Mouse (Mus musculus): Measurements from ENCODE around the gene 2610507B11Rik. TPM values are rescaled to one million over a fixed set of nuclear protein-coding genes. Genes with fewer than 3 reads are reported as not detected.
"Not testable (repeated sequence)": the region's sequence is repeated elsewhere in the genome, so short reads cannot be mapped to it uniquely, and the experiment has no call there.

Gene 2610507B11Rik
- polyA plus RNA-seq, 1 experiment from 2014 or later, result 69.7 TPM

GRCm38 (mm10) chr11:78256618-78257017 lies 4.9 kb upstream of the 2610507B11Rik start:
- Histone ChIP-seq H3K36me3 (peaks cover 39% of the 10 kb centered on the region), H3K27ac (replicated peaks) (no peak overlapping the region), H3K27me3 (ENCODE audit: low read depth, poor library complexity, severe bottlenecking) (peaks cover 19% of the 10 kb centered on the region), H3K9me3 (replicated peaks) (no peaks in the 10 kb centered on the region), H3K4me1 (no peaks in the 10 kb centered on the region), H3K4me3 (no peak overlapping the region)
- no peak for DNase-seq (ENCODE audit: low spot score)
- 100% methylated on average over 1 of the region's 1 CpGs for WGBS

DNA sequence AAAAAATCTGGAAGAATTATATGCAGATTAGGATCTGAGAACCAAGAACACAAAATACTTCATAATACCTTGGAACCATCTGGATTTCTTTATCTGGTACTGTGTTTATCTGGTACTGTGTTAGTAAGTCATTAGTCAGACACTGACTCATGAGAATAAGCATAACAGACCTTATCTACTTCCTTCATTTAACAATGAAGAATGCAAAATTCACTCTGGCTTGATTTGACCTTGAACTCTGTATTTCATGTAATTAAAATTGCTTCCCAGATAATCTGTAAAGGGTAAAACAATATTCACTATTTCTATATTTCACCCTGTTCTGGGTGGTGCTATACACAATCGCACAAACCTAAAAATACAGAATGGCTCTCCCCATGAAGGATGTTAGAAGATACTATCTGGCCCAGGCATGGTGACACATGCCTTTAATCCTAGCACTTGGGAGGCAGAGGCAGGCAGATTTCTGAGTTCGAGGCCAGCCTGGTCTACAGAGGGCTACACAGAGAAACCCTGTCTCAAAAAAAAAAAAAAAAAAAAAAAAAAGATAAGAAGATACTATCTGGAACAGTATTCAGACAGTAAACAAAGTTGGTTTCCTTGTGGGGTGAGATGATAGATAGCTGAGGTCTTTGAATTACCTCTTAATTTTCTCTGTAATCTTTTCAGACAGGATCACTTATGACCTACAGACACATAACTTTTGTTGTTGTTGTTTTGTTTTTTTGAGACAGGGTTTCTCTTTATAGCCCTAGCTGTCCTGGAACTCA lies 878 bp upstream of the 2610507B11Rik start:
- Histone ChIP-seq H3K27ac (replicated peaks) (no peak overlapping the region), H3K4me3 (peak overlapping the region; percentile 93), H3K36me3 (peaks cover 30% of the 10 kb centered on the region), H3K4me1 (peaks cover 14% of the 10 kb centered on the region), H3K27me3 (ENCODE audit: low read depth, poor library complexity, severe bottlenecking) (peaks cover 19% of the 10 kb centered on the region), H3K9me3 (replicated peaks) (no peaks in the 10 kb centered on the region)
- WGBS, result 94% methylated on average over 2 of the region's 2 CpGs
- no peak for DNase-seq (ENCODE audit: low spot score)

GRCm38 (mm10) chr11:78262550-78262949 lies 998 bp downstream of the 2610507B11Rik start:
- H3K9me3 ChIP-seq (replicated peaks), result no peaks in the 10 kb centered on the region
- peak overlapping the region; percentile 93 for H3K4me3 ChIP-seq
- peak; percentile 64 for DNase-seq (ENCODE audit: low spot score)
- WGBS, result 7% methylated on average over 8 of the region's 8 CpGs
- H3K4me1 ChIP-seq, result peaks cover 14% of the 10 kb centered on the region
- H3K27ac ChIP-seq (replicated peaks), result no peak overlapping the region; the same call in 1 of the 2 replicates
- H3K36me3 ChIP-seq, result peaks cover 45% of the 10 kb centered on the region
- peaks cover 19% of the 10 kb centered on the region for H3K27me3 ChIP-seq (ENCODE audit: low read depth, poor library complexity, severe bottlenecking)

DNA sequence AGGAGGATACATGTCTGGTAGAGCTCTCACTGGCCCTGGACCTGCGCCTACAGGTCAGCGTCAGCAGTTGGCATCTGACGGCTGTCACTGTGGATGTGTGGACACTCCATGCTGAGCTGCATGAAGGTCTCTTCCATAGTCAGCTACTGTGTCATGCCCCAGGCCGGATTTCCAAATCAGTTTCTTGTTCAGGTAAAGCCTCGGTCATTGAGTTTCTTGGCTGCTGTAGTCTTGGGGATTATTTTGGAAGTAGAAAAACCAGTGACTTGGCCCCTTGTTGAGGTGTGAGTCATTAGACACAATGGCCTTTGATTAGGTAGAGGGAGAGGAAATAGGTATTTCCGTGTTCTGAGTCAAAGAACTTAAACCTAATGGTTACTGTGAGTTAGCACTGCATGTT lies 4.0 kb downstream of the 2610507B11Rik start:
- Histone ChIP-seq H3K36me3 (peaks cover 74% of the 10 kb centered on the region), H3K4me1 (peaks cover 14% of the 10 kb centered on the region), H3K9me3 (replicated peaks) (no peaks in the 10 kb centered on the region), H3K27ac (replicated peaks) (no peak overlapping the region), H3K4me3 (no peak overlapping the region), H3K27me3 (ENCODE audit: low read depth, poor library complexity, severe bottlenecking) (peaks cover 3% of the 10 kb centered on the region)
- 94% methylated on average over 6 of the region's 6 CpGs for WGBS
- DNase-seq (ENCODE audit: low spot score), result no peak

GRCm38 (mm10) chr11:78271986-78272385 lies 10.4 kb downstream of the 2610507B11Rik start:
- no peaks in the 10 kb centered on the region for H3K4me1 ChIP-seq
- peaks cover 99% of the 10 kb centered on the region for H3K36me3 ChIP-seq
- no peak overlapping the region for H3K4me3 ChIP-seq
- no peaks in the 10 kb centered on the region for H3K9me3 ChIP-seq (replicated peaks)
- H3K27me3 ChIP-seq (ENCODE audit: low read depth, poor library complexity, severe bottlenecking), result no peaks in the 10 kb centered on the region
- no peak overlapping the region for H3K27ac ChIP-seq (replicated peaks)
- WGBS, result 94% methylated on average over 13 of the region's 13 CpGs
- no peak for DNase-seq (ENCODE audit: low spot score)

- H3K4me1 ChIP-seq, result no peaks in the 10 kb centered on the region
- peaks cover 100% of the 10 kb centered on the region for H3K36me3 ChIP-seq
- H3K4me3 ChIP-seq, result no peak overlapping the region
- H3K9me3 ChIP-seq (replicated peaks), result no peaks in the 10 kb centered on the region
- WGBS, result 98% methylated on average over 1 of the region's 1 CpGs
- H3K27me3 ChIP-seq (ENCODE audit: low read depth, poor library complexity, severe bottlenecking), result no peaks in the 10 kb centered on the region
- no peak for DNase-seq (ENCODE audit: low spot score)
- H3K27ac ChIP-seq (replicated peaks), result no peak overlapping the region
Measured at GRCm38 (mm10) chr11:78275596-78275995, 14.0 kb downstream of the 2610507B11Rik start.

GRCm38 (mm10) chr11:78276169-78276568 lies 14.6 kb downstream of the 2610507B11Rik start:
- 92% methylated on average over 4 of the region's 4 CpGs for WGBS
- peaks cover 100% of the 10 kb centered on the region for H3K36me3 ChIP-seq
- not testable (repeated sequence) for DNase-seq (ENCODE audit: low spot score); H3K9me3 ChIP-seq (replicated peaks); H3K4me3 ChIP-seq; H3K27ac ChIP-seq (replicated peaks); H3K4me1 ChIP-seq; H3K27me3 ChIP-seq (ENCODE audit: low read depth, poor library complexity, severe bottlenecking)

- no peaks in the 10 kb centered on the region for H3K27me3 ChIP-seq (ENCODE audit: low read depth, poor library complexity, severe bottlenecking)
- no peaks in the 10 kb centered on the region for H3K4me1 ChIP-seq
- H3K27ac ChIP-seq (replicated peaks), result no peak overlapping the region
- no peak for DNase-seq (ENCODE audit: low spot score)
- no peak overlapping the region for H3K4me3 ChIP-seq
- H3K9me3 ChIP-seq (replicated peaks), result no peaks in the 10 kb centered on the region
- 93% methylated on average over 7 of the region's 7 CpGs for whole genome bisulfite sequencing
- H3K36me3 ChIP-seq, result peaks cover 100% of the 10 kb centered on the region
Measured at GRCm38 (mm10) chr11:78278853-78279252, 17.3 kb downstream of the 2610507B11Rik start.

DNA sequence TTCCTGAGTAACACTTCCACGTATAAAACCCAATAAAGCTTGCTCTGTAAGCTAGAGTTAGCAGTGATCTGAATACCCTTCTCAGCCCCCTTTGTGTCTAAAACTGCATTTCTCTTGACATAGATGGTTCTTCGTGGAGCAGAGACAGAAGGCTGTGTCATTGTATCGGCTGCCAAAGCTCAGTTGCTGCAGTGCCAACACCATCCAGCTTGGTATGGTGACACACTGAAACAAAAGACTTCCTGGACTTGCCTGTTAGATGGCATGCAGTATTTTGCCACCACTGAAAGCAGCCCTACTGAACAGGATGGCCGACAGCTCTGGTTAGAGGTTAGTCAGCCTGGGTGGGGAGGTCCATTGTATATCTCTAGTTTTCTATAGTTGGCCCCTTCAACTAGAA lies 18.0 kb downstream of the 2610507B11Rik start:
- Histone ChIP-seq H3K9me3 (replicated peaks) (no peaks in the 10 kb centered on the region), H3K4me1 (no peaks in the 10 kb centered on the region), H3K36me3 (peaks cover 100% of the 10 kb centered on the region), H3K4me3 (no peak overlapping the region), H3K27me3 (ENCODE audit: low read depth, poor library complexity, severe bottlenecking) (no peaks in the 10 kb centered on the region), H3K27ac (replicated peaks) (no peak overlapping the region)
- no peak for DNase-seq (ENCODE audit: low spot score)
- 96% methylated on average over 4 of the region's 4 CpGs for WGBS

DNA sequence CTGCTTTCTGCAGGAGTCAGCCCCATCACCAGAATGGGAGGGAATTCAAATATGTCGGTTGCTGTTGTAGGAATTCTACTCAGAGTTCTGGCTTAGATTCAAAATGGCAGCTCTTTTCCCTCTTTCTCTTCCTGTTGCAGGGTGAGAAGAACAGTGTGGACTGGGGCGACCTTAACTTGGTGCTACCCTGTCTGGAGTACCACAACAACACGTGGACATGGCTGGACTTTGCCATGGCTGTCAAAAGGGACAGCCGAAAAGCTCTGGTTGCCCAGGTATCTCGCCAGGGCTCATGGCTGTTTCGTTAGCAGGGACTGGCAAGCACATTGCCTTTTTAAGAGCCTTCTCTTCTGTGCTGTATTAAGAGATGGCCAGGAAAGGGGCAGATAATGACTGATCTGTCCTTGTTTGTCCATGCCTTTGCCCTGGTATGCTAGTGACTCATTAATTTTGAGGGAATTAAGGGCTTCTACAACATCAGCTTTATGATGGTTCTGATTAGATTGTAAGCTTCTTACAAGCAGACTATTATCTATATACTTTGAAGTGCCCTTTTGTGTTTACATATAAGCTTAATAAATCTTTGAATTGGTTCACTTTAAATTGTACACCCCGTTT lies 27.7 kb downstream of the 2610507B11Rik start:
- no peaks in the 10 kb centered on the region for H3K9me3 ChIP-seq (replicated peaks)
- no peak overlapping the region for H3K4me3 ChIP-seq
- no peaks in the 10 kb centered on the region for H3K4me1 ChIP-seq
- peaks cover 95% of the 10 kb centered on the region for H3K36me3 ChIP-seq
- no peak overlapping the region for H3K27ac ChIP-seq (replicated peaks)
- H3K27me3 ChIP-seq (ENCODE audit: low read depth, poor library complexity, severe bottlenecking), result no peaks in the 10 kb centered on the region
- DNase-seq (ENCODE audit: low spot score), result no peak
- 89% methylated on average over 7 of the region's 7 CpGs for WGBS

GRCm38 (mm10) chr11:78290654-78291053 lies 29.1 kb downstream of the 2610507B11Rik start, which contains the start of gene BC030499:
TSS of gene BC030499 (plus strand) at chr11:78290841.
- no peaks in the 10 kb centered on the region for H3K9me3 ChIP-seq (replicated peaks)
- DNase-seq (ENCODE audit: low spot score), result no peak
- no peaks in the 10 kb centered on the region for H3K4me1 ChIP-seq
- peaks cover 88% of the 10 kb centered on the region for H3K36me3 ChIP-seq
- H3K27ac ChIP-seq (replicated peaks), result no peak within 1 kb of the TSS
- WGBS, result 94% methylated on average over 4 of the region's 4 CpGs
- no peaks in the 10 kb centered on the region for H3K27me3 ChIP-seq (ENCODE audit: low read depth, poor library complexity, severe bottlenecking)
- no peak within 1 kb of the TSS for H3K4me3 ChIP-seq

- 91% methylated on average over 6 of the region's 6 CpGs for WGBS
- Histone ChIP-seq H3K4me3 (no peak overlapping the region), H3K4me1 (no peaks in the 10 kb centered on the region)
Measured at GRCm38 (mm10) chr11:78294585-78294984, 33.0 kb downstream of the 2610507B11Rik start.

DNA sequence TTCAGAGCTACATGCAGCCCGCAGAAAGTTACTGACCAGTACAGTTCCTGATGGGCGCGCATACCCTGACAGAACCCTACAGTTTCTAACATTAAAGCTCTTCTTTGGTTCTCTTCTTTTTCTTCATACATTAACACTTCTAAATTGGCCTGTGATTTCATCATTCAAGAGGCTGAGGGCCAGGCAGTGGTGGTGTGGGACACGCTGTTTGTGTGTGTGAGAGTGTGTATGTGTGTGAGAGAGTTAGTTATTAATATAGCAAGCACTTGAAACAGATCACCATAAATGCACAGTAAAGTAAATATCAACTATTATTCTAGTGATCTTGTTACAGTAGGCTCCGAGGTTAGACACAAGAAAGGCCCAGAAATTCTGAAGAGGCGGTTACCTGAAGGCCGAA lies 39.4 kb downstream of the 2610507B11Rik start:
- Histone ChIP-seq H3K4me3 (peak overlapping the region; percentile 91), H3K27ac (replicated peaks) (peak overlapping the region; percentile 95)

More at GRCm38 (mm10) chr11:78294585-78294984, 33.0 kb downstream of the 2610507B11Rik start:
- Histone ChIP-seq H3K27ac (replicated peaks) (no peak overlapping the region), H3K9me3 (replicated peaks) (no peaks in the 10 kb centered on the region), H3K27me3 (ENCODE audit: low read depth, poor library complexity, severe bottlenecking) (no peaks in the 10 kb centered on the region), H3K36me3 (peaks cover 49% of the 10 kb centered on the region)
- DNase-seq (ENCODE audit: low spot score), result no peak

More for the DNA sequence above, 39.4 kb downstream of the 2610507B11Rik start:
- Histone ChIP-seq H3K9me3 (replicated peaks) (no peaks in the 10 kb centered on the region), H3K36me3 (peaks cover 29% of the 10 kb centered on the region), H3K4me1 (peaks cover 23% of the 10 kb centered on the region), H3K27me3 (ENCODE audit: low read depth, poor library complexity, severe bottlenecking) (no peaks in the 10 kb centered on the region)
- WGBS, result 76% methylated on average over 7 of the region's 7 CpGs
- no peak for DNase-seq (ENCODE audit: low spot score)

Data from midbrain, embryonic 10.5 days (tissue).